Mouse (Mus musculus): ENCODE results near the gene Bloc1s4. TPM values are rescaled to one million over a fixed set of nuclear protein-coding genes. Genes with fewer than 3 reads are reported as not detected.
A peak's percentile ranks its signal among the peaks of the same experiment; 100 is the strongest.

The Bloc1s4 gene
- polyA plus RNA-seq, 1 experiment from 2014 or later: 19.7 TPM

GRCm38 (mm10) chr5:36714832-36715231 lies 33.6 kb downstream of the Bloc1s4 start:
- Histone ChIP-seq H3K4me3 (ENCODE audit: low read length) (no peak overlapping the region), H3K9me3 (ENCODE audit: control insufficient read depth, low read length) (no peaks in the 10 kb centered on the region), H3K27ac (ENCODE audit: low read length) (no peak overlapping the region), H3K9ac (ENCODE audit: low read length) (no peak overlapping the region), H3K4me2 (ENCODE audit: low read depth, low read length) (no peak overlapping the region), H3K36me3 (ENCODE audit: control insufficient read depth, insufficient read depth, low read length) (no peaks in the 10 kb centered on the region), H3K27me3 (ENCODE audit: control insufficient read depth, insufficient read depth, low read depth, low read length) (peaks cover 65% of the 10 kb centered on the region), H3K4me1 (replicated peaks; ENCODE audit: control insufficient read depth, insufficient read depth, low read length) (peaks cover 10% of the 10 kb centered on the region)
- WGBS: 63% methylated on average over 3 of the region's 3 CpGs
- ATAC-seq (ENCODE audit: low read depth): no peak

- peak overlapping the region; percentile 76; the same call in 1 of the 2 replicates for H3K4me2 ChIP-seq (ENCODE audit: low read depth, low read length)
- WGBS: 43% methylated on average over 6 of the region's 6 CpGs
- peaks cover 10% of the 10 kb centered on the region for H3K4me1 ChIP-seq (replicated peaks; ENCODE audit: control insufficient read depth, insufficient read depth, low read length)
- no peak overlapping the region for H3K27ac ChIP-seq (ENCODE audit: low read length)
- H3K9ac ChIP-seq (ENCODE audit: low read length): no peak overlapping the region
- ATAC-seq (ENCODE audit: low read depth): peak; percentile 75
- no peaks in the 10 kb centered on the region for H3K9me3 ChIP-seq (ENCODE audit: control insufficient read depth, low read length)
- peaks cover 54% of the 10 kb centered on the region for H3K27me3 ChIP-seq (ENCODE audit: control insufficient read depth, insufficient read depth, low read depth, low read length)
- H3K4me3 ChIP-seq (ENCODE audit: low read length): no peak overlapping the region
- H3K36me3 ChIP-seq (ENCODE audit: control insufficient read depth, insufficient read depth, low read length): no peaks in the 10 kb centered on the region
Measured at GRCm38 (mm10) chr5:36713693-36714092, 34.8 kb downstream of the Bloc1s4 start.

DNA sequence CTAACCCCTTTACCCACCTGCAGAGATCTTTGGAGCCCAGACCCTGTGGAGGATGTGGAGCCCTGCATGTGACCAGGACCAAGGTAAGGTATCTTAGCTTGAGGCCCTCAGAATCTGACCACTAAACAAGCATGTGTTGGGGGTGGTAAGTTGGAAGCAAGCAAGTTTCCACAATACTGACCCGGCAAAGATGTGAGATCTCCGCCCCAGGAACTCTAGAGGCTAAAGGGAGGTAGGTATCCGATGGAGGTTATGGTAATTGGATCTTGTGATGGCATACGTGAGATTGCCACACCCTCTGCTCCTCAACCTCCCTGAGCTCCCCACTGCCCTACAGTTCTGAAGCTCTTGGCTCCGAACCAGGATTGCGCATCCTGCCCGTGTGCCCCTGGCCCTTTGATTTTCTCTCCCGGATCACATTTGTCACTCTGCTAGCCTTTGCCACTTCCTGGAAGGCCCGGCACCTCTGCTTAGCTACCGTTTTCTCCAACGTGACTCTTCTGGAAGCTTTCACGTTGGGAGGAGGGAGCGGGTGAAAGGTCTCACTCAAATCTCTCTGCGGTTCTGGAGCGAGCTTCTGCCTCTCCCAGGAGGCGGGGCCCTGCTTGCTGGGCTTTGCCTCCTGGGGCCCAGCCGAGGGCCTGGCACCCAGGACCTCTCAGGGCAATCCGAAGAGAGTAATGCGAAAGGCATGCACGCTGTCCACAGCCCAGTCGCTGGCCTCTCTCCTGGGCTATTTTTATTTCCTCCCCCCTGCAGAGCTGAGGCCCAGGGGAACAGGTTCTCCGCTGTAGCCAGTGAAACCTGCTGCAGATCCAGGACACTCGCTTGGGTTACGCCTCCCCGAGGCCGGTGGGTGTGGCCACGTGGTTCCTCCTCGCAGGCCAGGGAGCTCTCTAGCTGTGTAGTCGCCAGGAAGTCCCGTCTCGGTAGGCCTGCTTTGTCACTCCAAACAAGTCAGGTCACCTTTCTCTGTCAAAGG lies 35.6 kb downstream of the Bloc1s4 start:
- Histone ChIP-seq H3K4me1 (replicated peaks; ENCODE audit: control insufficient read depth, insufficient read depth, low read length) (peaks cover 10% of the 10 kb centered on the region), H3K4me3 (ENCODE audit: low read length) (peak overlapping the region; percentile 43), H3K27me3 (ENCODE audit: control insufficient read depth, insufficient read depth, low read depth, low read length) (peaks cover 46% of the 10 kb centered on the region), H3K27ac (ENCODE audit: low read length) (no peak overlapping the region), H3K36me3 (ENCODE audit: control insufficient read depth, insufficient read depth, low read length) (no peaks in the 10 kb centered on the region), H3K9me3 (ENCODE audit: control insufficient read depth, low read length) (no peaks in the 10 kb centered on the region), H3K4me2 (ENCODE audit: low read depth, low read length) (peak overlapping the region; percentile 76), H3K9ac (ENCODE audit: low read length) (peak overlapping the region; percentile 54; the same call in 1 of the 2 replicates)
- 4% methylated on average over 31 of the region's 31 CpGs for WGBS
- ATAC-seq (ENCODE audit: low read depth): peak; percentile 90

- Histone ChIP-seq H3K9ac (ENCODE audit: low read length) (no peak overlapping the region), H3K4me3 (ENCODE audit: low read length) (no peak overlapping the region), H3K4me1 (replicated peaks; ENCODE audit: control insufficient read depth, insufficient read depth, low read length) (peaks cover 10% of the 10 kb centered on the region), H3K36me3 (ENCODE audit: control insufficient read depth, insufficient read depth, low read length) (no peaks in the 10 kb centered on the region), H3K9me3 (ENCODE audit: control insufficient read depth, low read length) (no peaks in the 10 kb centered on the region), H3K27ac (ENCODE audit: low read length) (no peak overlapping the region), H3K4me2 (ENCODE audit: low read depth, low read length) (no peak overlapping the region), H3K27me3 (ENCODE audit: control insufficient read depth, insufficient read depth, low read depth, low read length) (peaks cover 41% of the 10 kb centered on the region)
- ATAC-seq (ENCODE audit: low read depth): no peak
- 42% methylated on average over 5 of the region's 5 CpGs for WGBS
Measured at GRCm38 (mm10) chr5:36711863-36712262, 36.6 kb downstream of the Bloc1s4 start.

- Histone ChIP-seq H3K4me1 (replicated peaks; ENCODE audit: control insufficient read depth, insufficient read depth, low read length) (no peaks in the 10 kb centered on the region), H3K36me3 (ENCODE audit: control insufficient read depth, insufficient read depth, low read length) (no peaks in the 10 kb centered on the region), H3K4me3 (ENCODE audit: low read length) (no peak overlapping the region), H3K9me3 (ENCODE audit: control insufficient read depth, low read length) (no peaks in the 10 kb centered on the region), H3K27ac (ENCODE audit: low read length) (no peak overlapping the region), H3K9ac (ENCODE audit: low read length) (no peak overlapping the region), H3K4me2 (ENCODE audit: low read depth, low read length) (no peak overlapping the region), H3K27me3 (ENCODE audit: control insufficient read depth, insufficient read depth, low read depth, low read length) (peaks cover 32% of the 10 kb centered on the region)
- no peak for ATAC-seq (ENCODE audit: low read depth)
- WGBS: 86% methylated on average over 5 of the region's 5 CpGs
Measured at GRCm38 (mm10) chr5:36705792-36706191, 42.7 kb downstream of the Bloc1s4 start.

DNA sequence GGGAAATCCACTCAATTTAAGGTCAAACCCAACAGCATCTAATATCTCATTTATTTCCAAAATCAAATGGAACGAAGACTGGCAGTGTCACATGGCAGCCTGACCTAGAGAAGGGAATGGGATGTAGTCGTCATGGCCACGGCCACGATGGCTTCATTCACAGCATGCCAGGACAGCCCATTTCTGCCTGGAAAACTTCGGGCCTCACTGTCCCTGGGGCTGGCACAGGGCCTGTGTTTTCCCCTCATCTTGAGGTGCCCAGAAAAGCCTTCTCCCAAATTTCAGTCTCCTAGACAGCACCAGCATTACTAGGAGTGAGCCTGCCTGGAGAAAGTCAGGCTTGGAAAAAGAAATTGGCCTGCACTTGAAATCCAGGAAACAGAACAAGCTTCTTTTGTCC lies 43.1 kb downstream of the Bloc1s4 start:
- H3K27me3 ChIP-seq (ENCODE audit: control insufficient read depth, insufficient read depth, low read depth, low read length): peaks cover 29% of the 10 kb centered on the region
- H3K36me3 ChIP-seq (ENCODE audit: control insufficient read depth, insufficient read depth, low read length): no peaks in the 10 kb centered on the region
- H3K4me2 ChIP-seq (ENCODE audit: low read depth, low read length): no peak overlapping the region
- H3K4me1 ChIP-seq (replicated peaks; ENCODE audit: control insufficient read depth, insufficient read depth, low read length): no peaks in the 10 kb centered on the region
- 77% methylated on average over 5 of the region's 5 CpGs for WGBS
- no peaks in the 10 kb centered on the region for H3K9me3 ChIP-seq (ENCODE audit: control insufficient read depth, low read length)
- ATAC-seq (ENCODE audit: low read depth): no peak
- H3K9ac ChIP-seq (ENCODE audit: low read length): no peak overlapping the region
- no peak overlapping the region for H3K27ac ChIP-seq (ENCODE audit: low read length)
- no peak overlapping the region for H3K4me3 ChIP-seq (ENCODE audit: low read length)

DNA sequence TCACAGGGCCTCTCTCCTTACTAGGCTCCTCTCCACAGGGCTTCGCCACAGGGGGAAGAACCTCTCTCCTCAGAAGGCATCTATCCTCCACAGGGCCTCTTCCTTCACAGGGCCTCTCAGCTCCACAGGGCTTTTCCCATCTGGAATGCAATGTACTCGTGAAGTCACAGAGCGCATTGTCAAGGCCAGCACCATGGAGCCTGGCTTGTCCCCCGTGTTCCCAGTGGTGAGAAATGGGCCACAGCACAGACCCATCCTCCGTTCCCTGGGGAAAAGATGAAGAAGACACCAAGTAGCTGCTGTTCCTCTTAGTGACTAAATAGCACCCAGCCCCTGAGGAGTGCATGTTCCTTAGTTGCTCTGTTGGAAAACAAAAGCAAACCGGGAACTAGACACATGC lies 43.8 kb downstream of the Bloc1s4 start:
- ATAC-seq (ENCODE audit: low read depth): no peak
- Histone ChIP-seq H3K36me3 (ENCODE audit: control insufficient read depth, insufficient read depth, low read length) (no peaks in the 10 kb centered on the region), H3K4me3 (ENCODE audit: low read length) (no peak overlapping the region), H3K9me3 (ENCODE audit: control insufficient read depth, low read length) (no peaks in the 10 kb centered on the region), H3K4me2 (ENCODE audit: low read depth, low read length) (no peak overlapping the region), H3K9ac (ENCODE audit: low read length) (no peak overlapping the region), H3K27me3 (ENCODE audit: control insufficient read depth, insufficient read depth, low read depth, low read length) (peaks cover 31% of the 10 kb centered on the region), H3K4me1 (replicated peaks; ENCODE audit: control insufficient read depth, insufficient read depth, low read length) (no peaks in the 10 kb centered on the region), H3K27ac (ENCODE audit: low read length) (no peak overlapping the region)
- WGBS: 74% methylated on average over 6 of the region's 6 CpGs

DNA sequence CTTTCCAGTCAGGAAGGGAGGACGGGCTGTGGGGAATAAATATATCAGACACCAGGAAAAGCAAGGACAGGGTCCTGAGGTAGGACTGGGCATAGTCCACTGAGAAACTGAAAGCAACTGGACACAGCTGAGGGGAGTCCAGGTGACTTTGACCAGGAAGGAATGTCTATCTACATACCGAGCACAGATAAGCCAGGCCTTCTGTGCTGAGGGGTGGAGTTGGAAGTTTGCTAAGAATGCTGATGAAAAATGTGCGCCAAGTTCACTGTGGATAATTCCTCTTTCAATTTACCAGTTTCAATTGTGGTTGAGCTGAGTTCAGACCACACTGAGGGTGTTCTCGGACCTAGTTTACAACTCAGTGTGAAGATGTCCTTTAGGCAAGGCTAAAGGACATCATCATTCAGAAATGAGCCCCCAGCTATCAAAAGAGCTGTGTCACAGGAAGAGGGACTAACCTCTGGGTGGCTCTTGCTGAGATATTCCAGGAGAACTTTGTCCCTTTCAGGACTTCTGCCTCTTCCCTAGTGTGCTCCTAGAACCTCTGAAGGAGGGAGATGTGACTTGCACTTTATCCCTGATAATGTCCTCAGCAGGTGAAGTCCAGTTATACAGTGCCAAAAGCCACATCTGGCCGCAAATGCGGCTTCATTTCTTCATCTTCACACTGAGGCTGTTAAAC lies 47.4 kb downstream of the Bloc1s4 start:
- WGBS: 57% methylated on average over 6 of the region's 6 CpGs
- no peak overlapping the region for H3K27ac ChIP-seq (ENCODE audit: low read length)
- H3K4me1 ChIP-seq (replicated peaks; ENCODE audit: control insufficient read depth, insufficient read depth, low read length): no peaks in the 10 kb centered on the region
- H3K9ac ChIP-seq (ENCODE audit: low read length): no peak overlapping the region
- H3K36me3 ChIP-seq (ENCODE audit: control insufficient read depth, insufficient read depth, low read length): no peaks in the 10 kb centered on the region
- no peak for ATAC-seq (ENCODE audit: low read depth)
- no peaks in the 10 kb centered on the region for H3K9me3 ChIP-seq (ENCODE audit: control insufficient read depth, low read length)
- no peak overlapping the region for H3K4me3 ChIP-seq (ENCODE audit: low read length)
- H3K4me2 ChIP-seq (ENCODE audit: low read depth, low read length): no peak overlapping the region
- peaks cover 34% of the 10 kb centered on the region for H3K27me3 ChIP-seq (ENCODE audit: control insufficient read depth, insufficient read depth, low read depth, low read length)

DNA sequence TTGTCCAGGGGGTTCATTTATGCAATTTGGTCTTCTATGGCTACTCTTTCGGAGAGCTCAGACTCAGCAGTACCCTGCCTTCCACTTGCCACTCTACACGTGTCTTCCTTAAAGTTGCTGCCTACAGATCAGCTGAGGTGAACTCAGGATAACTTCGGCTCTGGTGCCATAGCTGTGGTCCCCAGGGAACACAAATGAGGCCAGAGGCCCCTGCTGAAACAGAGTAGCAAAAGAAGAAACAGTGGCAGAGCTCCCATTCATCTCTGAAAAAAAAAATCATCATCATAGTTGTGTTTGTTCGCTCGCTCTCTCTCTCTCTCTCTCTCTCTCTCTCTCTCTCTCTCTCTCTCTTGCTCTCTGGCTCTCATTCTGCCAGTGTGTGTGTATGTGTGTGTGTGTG lies 49.8 kb downstream of the Bloc1s4 start:
- 67% methylated on average over 5 of the region's 5 CpGs for WGBS
- peaks cover 6% of the 10 kb centered on the region for H3K4me1 ChIP-seq (replicated peaks; ENCODE audit: control insufficient read depth, insufficient read depth, low read length)

More for the DNA sequence above, 49.8 kb downstream of the Bloc1s4 start:
- Histone ChIP-seq H3K9me3 (ENCODE audit: control insufficient read depth, low read length) (no peaks in the 10 kb centered on the region), H3K4me2 (ENCODE audit: low read depth, low read length) (no peak overlapping the region), H3K9ac (ENCODE audit: low read length) (no peak overlapping the region), H3K27me3 (ENCODE audit: control insufficient read depth, insufficient read depth, low read depth, low read length) (peaks cover 20% of the 10 kb centered on the region), H3K4me3 (ENCODE audit: low read length) (no peak overlapping the region), H3K27ac (ENCODE audit: low read length) (no peak overlapping the region), H3K36me3 (ENCODE audit: control insufficient read depth, insufficient read depth, low read length) (no peaks in the 10 kb centered on the region)
- no peak for ATAC-seq (ENCODE audit: low read depth)

All from lung, embryonic 16.5 days (tissue).